Mouse (Mus musculus) cortical plate, adult 2 months (tissue): ENCODE measurements around the gene Ovol3. TPM values are rescaled to one million over a fixed set of nuclear protein-coding genes. Genes with fewer than 3 reads are reported as not detected.

Experiments
- H3K27ac ChIP-seq: fragments of 200-500 bp; 2 replicates; pipeline ENCODE4 v1.5.1; 2012; ENCODE audit warnings: low read length, control low read depth, inconsistent platforms; ENCODE audit not compliant: insufficient read depth
- H3K4me1 ChIP-seq: fragments of 200-500 bp; 2 replicates; pipeline ENCODE4 v1.6.1; 2011; ENCODE audit warnings: low read length; ENCODE audit not compliant: control insufficient read depth, insufficient read depth
- H3K4me3 ChIP-seq: fragments of 200-500 bp; 2 replicates; pipeline ENCODE4 v1.5.1; 2011; ENCODE audit warnings: mild to moderate bottlenecking, low read length, control low read depth; ENCODE audit not compliant: insufficient read depth
- CTCF ChIP-seq: fragments of 200-500 bp; IDR thresholded peaks from 2 replicates; pipeline ENCODE4 v1.5.1; 2011; ENCODE audit warnings: mild to moderate bottlenecking, control low read depth, low read length; ENCODE audit not compliant: insufficient read depth; ENCODE audit errors: extremely low read depth
- POLR2A ChIP-seq: fragments of 200-500 bp; IDR thresholded peaks from 2 replicates; pipeline ENCODE4 v1.6.1; 2011; ENCODE audit warnings: mild to moderate bottlenecking, low read length, control low read depth; ENCODE audit not compliant: insufficient read depth; ENCODE audit errors: extremely low read depth
- polyA plus RNA-seq: library from polyadenylated mRNA; depleted of rRNA; stranded (reverse); fragments of >200 nt; gene quantifications from 2 replicates; pipeline ENCODE4 v1.2.3, GENCODE M21; 2012; rRNA removed

The Ovol3 gene
- polyA plus RNA-seq, 1 experiment, result not detected

GRCm38 (mm10) chr7:30194884-30195283 is 40.6 kb downstream of the Ovol3 start:
- H3K27ac ChIP-seq, result peak overlapping the region; percentile 33
- H3K4me3 ChIP-seq, result peak overlapping the region; percentile 72
- peak; percentile 70; the same call in 1 of the 2 replicates for TF ChIP-seq POLR2A
- TF ChIP-seq CTCF, result no peak
- no peaks in the 10 kb centered on the region for H3K4me1 ChIP-seq

GRCm38 (mm10) chr7:30194101-30194831 is 41.3 kb downstream of the Ovol3 start:
- Histone ChIP-seq H3K4me3 (peak overlapping the region; percentile 72), H3K27ac (peak overlapping the region; percentile 33), H3K4me1 (no peaks in the 10 kb centered on the region)
- no peak for TF ChIP-seq POLR2A
- TF ChIP-seq CTCF, result no peak

- Histone ChIP-seq H3K27ac (no peak overlapping the region), H3K4me3 (peak overlapping the region; percentile 72), H3K4me1 (no peaks in the 10 kb centered on the region)
- TF ChIP-seq CTCF (no peak), POLR2A (0 out of 2 replicates have a peak, but pooled peaks have one; percentile 13)
Observed at GRCm38 (mm10) chr7:30193581-30194100, 41.9 kb downstream of the Ovol3 start.

- Histone ChIP-seq H3K4me1 (no peaks in the 10 kb centered on the region), H3K4me3 (peak overlapping the region; percentile 72), H3K27ac (no peak overlapping the region)
- no peak for TF ChIP-seq POLR2A
- no peak for TF ChIP-seq CTCF
Observed at GRCm38 (mm10) chr7:30193013-30193412, 42.5 kb downstream of the Ovol3 start.

GRCm38 (mm10) chr7:30192088-30192487 is 43.4 kb downstream of the Ovol3 start:
- Histone ChIP-seq H3K27ac (no peak overlapping the region), H3K4me3 (no peak overlapping the region), H3K4me1 (no peaks in the 10 kb centered on the region)
- TF ChIP-seq CTCF, result no peak
- TF ChIP-seq POLR2A, result no peak

- no peak overlapping the region for H3K4me3 ChIP-seq
- H3K27ac ChIP-seq, result no peak overlapping the region
- TF ChIP-seq POLR2A, result no peak
- TF ChIP-seq CTCF, result no peak
- no peaks in the 10 kb centered on the region for H3K4me1 ChIP-seq
Observed at GRCm38 (mm10) chr7:30189116-30189491, 46.4 kb downstream of the Ovol3 start.

- no peak for TF ChIP-seq POLR2A
- TF ChIP-seq CTCF, result no peak
- H3K27ac ChIP-seq, result no peak overlapping the region
- H3K4me3 ChIP-seq, result no peak overlapping the region
- H3K4me1 ChIP-seq, result no peaks in the 10 kb centered on the region
Observed at GRCm38 (mm10) chr7:30188344-30189115, 47.0 kb downstream of the Ovol3 start.

- no peak overlapping the region for H3K4me3 ChIP-seq
- H3K4me1 ChIP-seq, result no peaks in the 10 kb centered on the region
- H3K27ac ChIP-seq, result no peak overlapping the region
- TF ChIP-seq POLR2A (peak; percentile 11; the same call in 1 of the 2 replicates), CTCF (no peak)
Observed at GRCm38 (mm10) chr7:30184641-30185348, 50.7 kb downstream of the Ovol3 start.

- H3K27ac ChIP-seq, result no peak within 1 kb of the TSS
- H3K4me3 ChIP-seq, result no peak within 1 kb of the TSS
- H3K4me1 ChIP-seq, result no peaks in the 10 kb centered on the region
- TF ChIP-seq POLR2A, result no peak
- no peak for TF ChIP-seq CTCF
Observed at GRCm38 (mm10) chr7:30183879-30184289, 51.6 kb downstream of the Ovol3 start, which contains the start of gene Cox7a1. TSS of gene Cox7a1 (plus strand) at chr7:30184144.

Other genes starting within 250 kb of the Ovol3 start
- gene Zfp14, start 184.3 kb downstream of the Ovol3 start, polyA plus RNA-seq, result 13.8 and 14.2 TPM in 2 replicates
- 2.3 and 2.5 TPM in 2 replicates for gene Zfp82, start 162.8 kb downstream of the Ovol3 start, polyA plus RNA-seq
- gene Gm26920, start 145.3 kb downstream of the Ovol3 start, polyA plus RNA-seq, result 0.44 and 0.50 TPM in 2 replicates
- 6.0 and 7.0 TPM in 2 replicates for gene Zfp566, start 145.2 kb downstream of the Ovol3 start, polyA plus RNA-seq
- 42.8 and 44.9 TPM in 2 replicates for gene Zfp260, start 140.9 kb downstream of the Ovol3 start, polyA plus RNA-seq
- 9.8 and 10.4 TPM in 2 replicates for gene Zfp382, start 113.8 kb downstream of the Ovol3 start, polyA plus RNA-seq
- gene Zfp146, start 66.0 kb downstream of the Ovol3 start, polyA plus RNA-seq, result 33.5 and 35.2 TPM in 2 replicates
- 7.4 TPM in 2 replicates for gene Cox7a1, start 51.6 kb downstream of the Ovol3 start, polyA plus RNA-seq
- 254 and 279 TPM in 2 replicates for gene Capns1, start 36.9 kb downstream of the Ovol3 start, polyA plus RNA-seq
- 152 and 157 TPM in 2 replicates for gene Polr2i, start 3.8 kb downstream of the Ovol3 start, polyA plus RNA-seq
- 136 and 139 TPM in 2 replicates for gene Tbcb, start 3.5 kb downstream of the Ovol3 start, polyA plus RNA-seq
- 0.19 and 0.38 TPM in 2 replicates for gene Thap8, start 44.4 kb upstream of the Ovol3 start, polyA plus RNA-seq
- 3.2 and 4.1 TPM in 2 replicates for gene Wdr62, start 44.7 kb upstream of the Ovol3 start, polyA plus RNA-seq
- 439 and 458 TPM in 2 replicates for gene Clip3, start 56.0 kb upstream of the Ovol3 start, polyA plus RNA-seq
- 135 and 141 TPM in 2 replicates for gene Alkbh6, start 73.0 kb upstream of the Ovol3 start, polyA plus RNA-seq
- 23.6 and 24.7 TPM in 2 replicates for gene Syne4, start 79.1 kb upstream of the Ovol3 start, polyA plus RNA-seq
- 0.35 and 0.44 TPM in 2 replicates for gene E130208F15Rik, start 86.0 kb upstream of the Ovol3 start, polyA plus RNA-seq
- 16.9 and 17.4 TPM in 2 replicates for gene Sdhaf1, start 88.2 kb upstream of the Ovol3 start, polyA plus RNA-seq
- 20.8 and 21.3 TPM in 2 replicates for gene Lrfn3, start 127.0 kb upstream of the Ovol3 start, polyA plus RNA-seq
- 78.9 and 79.5 TPM in 2 replicates for gene Tyrobp, start 178.0 kb upstream of the Ovol3 start, polyA plus RNA-seq
- gene Hcst, start 184.1 kb upstream of the Ovol3 start, polyA plus RNA-seq, result 1.1 and 1.7 TPM in 2 replicates
- 4.4 and 5.7 TPM in 2 replicates for gene Nfkbid, start 186.0 kb upstream of the Ovol3 start, polyA plus RNA-seq
- gene Aplp1, start 209.8 kb upstream of the Ovol3 start, polyA plus RNA-seq, result 1,095 and 1,125 TPM in 2 replicates
- gene Kirrel2, start 222.0 kb upstream of the Ovol3 start, polyA plus RNA-seq, result 7.8 and 8.3 TPM in 2 replicates
- gene Nphs1, start 222.6 kb upstream of the Ovol3 start, polyA plus RNA-seq, result 1.4 and 1.7 TPM in 2 replicates